Mouse (Mus musculus) megakaryocyte, embryonic 14.5 days (primary cell): ENCODE results near the gene Ppp2r5a.

ENCODE experiments used
- FLI1 ChIP-seq: IDR thresholded peaks from 2 replicates; pipeline ENCODE4 v1.6.1; 2012; ENCODE audit warnings: low read length, inconsistent platforms, mixed read lengths
- GATA1 ChIP-seq: IDR thresholded peaks from 3 replicates; pipeline ENCODE4 v1.6.1; 2012; ENCODE audit warnings: mixed read lengths, low read length, inconsistent platforms, borderline replicate concordance

DNA sequence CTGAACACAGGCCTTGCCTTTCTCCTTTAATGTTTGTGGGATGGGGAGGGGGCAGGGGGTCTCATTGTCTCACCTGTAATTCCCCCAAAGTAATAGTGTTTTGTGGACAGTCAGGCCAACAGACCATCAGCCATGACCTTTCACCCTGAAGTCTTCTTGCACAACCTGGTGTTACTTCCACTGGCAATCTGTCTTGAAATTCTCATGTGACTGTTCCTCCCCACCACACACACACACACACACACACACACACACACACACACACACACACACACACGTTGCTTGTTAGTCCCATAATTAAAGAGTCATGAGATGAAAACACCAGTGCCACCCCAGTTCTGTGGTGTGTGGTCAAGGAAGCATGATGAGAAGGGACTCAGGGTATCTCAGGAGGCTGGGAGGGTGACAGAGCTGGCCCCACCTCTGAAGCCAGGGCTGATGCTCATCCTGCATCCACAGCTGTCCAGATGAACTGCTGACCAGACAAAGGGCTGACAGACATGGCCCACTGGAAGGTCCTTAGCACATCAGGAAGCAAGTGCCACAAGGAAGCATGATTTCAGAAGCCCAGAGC, 18.4 kb upstream of the Ppp2r5a start:
- TF ChIP-seq FLI1 (no peak), GATA1 (no peak)
